Mouse (Mus musculus): Measurements from ENCODE around the gene Gm28048.

DNA sequence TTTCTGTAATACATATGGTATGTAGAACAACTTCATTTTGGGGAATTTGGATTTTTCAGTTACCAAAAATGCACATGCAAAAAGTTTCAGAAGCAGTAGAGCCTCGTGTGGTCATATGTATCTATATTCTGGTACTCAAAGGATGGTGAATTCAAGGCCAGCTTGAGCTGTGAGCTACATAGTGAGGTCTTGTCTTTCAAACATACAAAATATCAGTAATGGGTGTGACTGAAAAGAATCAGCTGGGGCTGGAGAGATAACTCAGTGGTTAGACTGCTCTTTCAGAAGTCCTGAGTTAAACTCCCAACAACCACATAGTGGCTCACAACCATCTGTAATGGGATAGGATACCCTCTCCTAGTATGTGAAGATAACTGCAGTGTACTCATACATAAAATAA lies 16.4 kb upstream of the Gm28048 start:
- TF ChIP-seq CTCF (IDR thresholded peaks at IDR 0.05; ENCODE audit: insufficient read depth, low read length) (no peak), POLR2A (IDR thresholded peaks at IDR 0.05; ENCODE audit: borderline replicate concordance, extremely low read depth, low read depth, low read length) (no peak)

Measured in lung, adult 2 months (tissue).